Mouse (Mus musculus): ENCODE data around the gene Pdcd11. TPM values are rescaled to one million over a fixed set of nuclear protein-coding genes. Genes with fewer than 3 reads are reported as not detected.

Gene Pdcd11
- 11.0 and 12.5 TPM in 2 replicates for polyA plus RNA-seq (2012; rRNA removed)

DNA sequence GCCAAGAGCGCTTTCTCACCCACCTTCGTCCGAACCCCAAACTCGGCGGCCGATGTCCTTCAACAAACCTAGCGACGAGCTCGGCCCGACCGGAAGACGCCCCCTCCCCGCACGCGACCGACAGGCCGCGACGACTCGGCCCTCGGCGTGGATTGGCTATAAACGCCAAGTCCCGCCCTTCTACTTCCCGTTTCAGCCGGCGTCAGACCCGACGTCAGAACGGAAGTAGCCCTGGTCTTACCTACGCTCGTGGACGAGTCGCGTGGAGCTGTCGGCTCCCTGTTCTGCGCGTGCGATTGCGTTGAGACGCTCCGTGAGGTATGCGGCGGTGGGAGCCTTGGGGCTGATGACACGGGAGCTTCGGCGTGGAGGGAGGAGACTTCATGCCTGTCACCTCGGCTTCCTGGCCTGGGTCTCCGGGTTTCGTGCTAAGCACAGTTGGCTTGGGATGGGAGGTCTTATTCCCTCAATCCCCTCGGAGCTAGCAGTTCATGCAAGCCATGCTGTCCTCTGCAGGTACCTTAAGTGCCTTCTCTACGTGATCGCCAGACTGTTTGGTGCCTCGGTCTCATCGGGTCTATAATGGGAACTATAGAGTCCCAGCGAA lies at the start of gene Pdcd11, which contains the start of gene Usmg5:
TSS of gene Pdcd11 (plus strand) at position 219 of the 607 bp plus-strand sequence.
TSS of gene Usmg5 (minus strand) at position 98 of the 607 bp plus-strand sequence.

DNA sequence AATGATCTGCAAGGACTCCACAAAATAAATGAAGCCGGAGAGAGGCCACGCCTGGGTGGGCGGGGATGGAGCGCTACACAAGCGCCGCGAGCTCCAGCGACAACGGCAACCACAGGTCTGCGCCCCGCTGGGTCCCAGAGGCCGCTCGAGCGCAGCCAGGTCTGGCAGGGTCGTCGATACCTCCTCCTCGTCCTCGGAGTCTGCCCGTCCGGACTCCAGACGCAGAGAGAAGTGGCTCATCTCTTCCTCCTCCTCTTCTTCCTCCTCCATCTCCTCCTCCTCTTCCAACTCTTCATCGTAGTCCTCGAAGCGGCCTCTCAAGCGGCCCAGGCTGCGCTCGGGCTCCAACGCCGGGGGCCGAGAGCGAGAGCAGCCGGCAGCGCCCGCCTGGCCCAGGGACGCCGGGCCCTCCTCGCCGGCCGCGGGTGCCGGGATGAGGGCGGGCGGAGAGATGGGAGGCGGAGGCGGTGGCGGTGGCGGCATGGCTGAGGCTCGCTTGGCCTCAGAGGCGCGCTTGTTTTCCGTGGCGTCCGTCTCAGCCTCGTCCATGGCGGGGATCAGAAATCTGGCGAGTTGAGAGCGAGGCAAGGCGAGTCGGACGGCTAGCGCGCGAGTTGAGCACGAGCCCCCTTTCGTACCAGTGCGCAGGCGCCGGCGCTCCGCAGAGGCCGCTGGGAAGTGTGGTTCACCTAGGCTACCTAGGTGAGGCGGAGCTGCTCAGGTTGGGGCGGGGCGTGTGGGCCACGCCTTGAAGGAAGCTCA lies 40.1 kb upstream of the Pdcd11 start, which contains the start of gene Pcgf6:
TSS of gene Pcgf6 (minus strand) at position 636 of the 762 bp plus-strand sequence.

DNA sequence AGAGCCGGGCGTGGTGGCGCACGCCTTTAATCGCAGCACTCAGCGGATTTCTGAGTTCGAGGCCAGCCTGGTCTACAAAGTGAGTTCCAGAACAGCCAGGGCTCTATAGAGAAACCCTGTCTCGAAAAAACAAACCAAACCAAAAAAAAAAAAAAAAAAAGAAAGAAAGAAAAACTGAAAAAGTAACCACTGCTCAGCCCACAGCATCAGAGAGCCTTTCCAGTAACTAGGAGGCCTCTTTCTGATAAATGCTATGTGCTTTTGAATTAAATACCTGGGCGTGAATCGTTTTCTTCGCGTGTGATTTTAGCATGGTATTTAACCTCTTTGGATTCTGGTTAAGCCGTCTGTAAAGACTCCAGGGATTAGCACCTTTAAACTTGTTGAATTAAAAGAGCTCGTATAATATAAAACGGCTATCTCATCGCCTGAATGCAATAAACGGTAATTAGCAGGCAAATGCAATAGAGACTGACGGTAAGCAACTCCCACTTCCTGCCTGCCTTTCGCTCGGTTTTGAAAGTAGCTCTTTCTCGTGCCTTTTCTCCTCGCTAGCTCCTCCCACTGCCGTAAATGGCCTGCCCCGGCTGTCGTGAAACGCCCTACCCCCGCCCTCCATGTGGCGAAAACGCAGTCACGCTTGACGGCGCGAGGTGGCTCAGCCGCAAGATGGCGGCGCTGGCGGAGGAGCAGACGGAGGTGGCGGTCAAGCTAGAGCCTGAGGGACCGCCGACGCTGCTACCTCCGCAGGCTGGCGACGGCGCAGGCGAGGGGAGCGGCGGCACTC lies 23.3 kb upstream of the Pdcd11 start, which contains the start of gene Taf5:
TSS of gene Taf5 (plus strand) at position 651 of the 787 bp plus-strand sequence.

DNA sequence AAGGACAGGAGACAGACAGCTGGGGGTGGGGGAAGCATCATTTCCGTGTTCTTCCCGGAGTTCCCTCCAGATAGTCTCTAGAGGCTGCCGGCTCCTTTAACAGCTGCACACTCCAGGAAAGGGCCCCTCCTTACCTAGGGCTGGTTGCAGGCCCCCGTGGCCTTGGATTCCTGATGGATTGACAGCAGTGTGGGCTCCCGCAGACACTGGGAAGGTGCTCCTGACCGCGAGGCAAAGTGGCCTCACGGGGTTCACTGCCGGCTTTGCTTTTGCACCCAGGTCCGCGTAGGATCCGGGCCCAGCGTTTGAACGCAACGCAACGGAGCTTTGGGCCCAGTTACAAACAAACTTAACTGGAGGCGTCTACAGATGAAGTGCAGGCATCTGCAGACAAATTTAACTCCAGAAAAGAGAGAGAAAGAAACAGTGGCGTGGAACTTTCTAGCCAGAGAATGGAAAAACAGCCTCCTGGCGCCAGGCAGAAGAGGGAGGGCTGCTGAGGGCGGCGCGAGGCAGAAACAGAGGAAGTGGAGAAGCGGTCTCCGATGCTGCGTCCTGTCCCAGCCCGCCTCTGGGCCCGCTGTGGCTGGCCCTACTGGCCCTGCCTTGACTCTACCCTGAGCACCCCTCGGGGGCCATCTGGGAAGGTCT lies 47.3 kb downstream of the Pdcd11 start, which contains the start of gene Calhm2:
TSS of gene Calhm2 (minus strand) at position 524 of the 651 bp plus-strand sequence.

DNA sequence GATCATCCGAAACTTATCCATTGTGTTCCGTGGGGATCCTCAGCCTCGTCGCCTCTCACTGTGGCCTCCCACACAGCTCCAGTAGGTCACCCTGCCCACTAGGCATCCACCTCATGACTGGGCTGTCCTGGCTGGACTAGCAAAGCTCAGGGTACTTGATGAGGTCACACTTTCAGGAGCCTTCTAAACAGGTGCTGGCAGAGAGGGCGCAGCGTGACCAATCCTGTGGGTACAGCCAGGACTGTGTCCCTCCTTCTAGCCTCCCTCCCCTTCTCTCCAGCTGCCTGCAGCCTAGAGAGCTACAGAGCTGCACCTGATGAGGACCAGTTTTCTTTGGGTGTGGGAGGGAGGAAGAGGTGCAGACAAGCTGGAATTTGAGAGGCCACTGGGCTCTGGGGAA lies 53.6 kb downstream of the Pdcd11 start, which contains the start of gene Calhm1:
TSS of gene Calhm1 (minus strand) at position 101 of the 400 bp plus-strand sequence.

DNA sequence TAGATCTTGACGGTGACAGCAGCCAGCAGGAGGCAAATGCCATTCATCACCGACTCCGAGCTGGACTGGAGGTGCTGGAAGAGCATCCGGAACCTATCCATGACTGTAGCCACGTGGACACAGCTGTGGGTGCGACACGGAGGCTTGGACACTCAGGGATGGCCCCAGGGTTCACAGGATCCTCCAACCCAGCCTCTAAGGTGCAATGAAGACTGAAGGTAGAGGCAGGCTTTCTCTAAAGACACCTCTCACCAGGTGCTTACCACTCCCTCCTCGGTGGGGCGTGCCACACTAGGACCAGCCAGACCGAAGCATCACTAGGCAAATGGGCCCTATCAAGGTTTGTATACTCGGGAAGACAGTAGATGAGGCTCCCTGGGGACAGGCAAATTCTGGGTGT lies 67.1 kb downstream of the Pdcd11 start, which contains the start of gene Calhm3:
TSS of gene Calhm3 (minus strand) at position 101 of the 400 bp plus-strand sequence.

DNA sequence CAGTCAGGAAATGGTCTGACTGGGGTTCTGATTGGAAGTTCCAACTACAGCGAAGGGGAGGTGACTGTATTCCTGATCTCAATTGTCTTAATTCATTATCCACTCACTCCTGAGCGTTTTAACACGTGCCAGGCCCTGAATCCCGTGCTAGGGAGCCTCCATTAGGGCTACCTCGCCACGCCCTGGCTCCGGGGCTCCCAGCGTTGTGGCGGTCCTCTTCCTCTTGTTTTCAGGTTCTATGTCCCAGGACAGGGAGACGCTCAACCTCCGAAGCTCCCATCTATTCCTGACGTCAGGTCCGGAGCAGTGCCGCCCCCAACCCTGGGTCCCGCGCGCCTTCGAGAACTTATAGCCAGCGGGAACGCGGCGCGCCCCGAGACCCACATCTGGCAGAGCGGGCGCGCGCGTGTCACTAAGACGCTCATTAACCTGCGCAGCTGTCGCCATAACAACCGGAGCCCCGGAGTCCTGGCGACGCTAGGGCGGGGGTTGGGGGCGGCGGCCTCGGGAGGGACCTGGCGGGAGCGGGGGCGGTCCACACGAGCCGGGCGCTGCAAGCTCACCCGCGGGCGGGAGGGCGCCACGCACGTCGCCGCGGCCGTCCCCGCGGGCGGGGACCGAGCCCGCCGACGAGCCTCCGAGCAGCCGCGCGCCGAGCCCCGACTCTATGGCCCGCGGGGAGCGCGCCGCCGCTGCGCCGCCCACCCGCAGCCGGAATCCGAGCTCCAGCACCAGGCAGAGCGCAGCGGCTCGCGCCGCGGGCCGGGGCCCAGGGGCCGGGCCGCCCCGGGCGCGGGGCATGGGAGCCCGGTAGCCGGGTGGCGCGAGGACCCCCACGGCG lies 88.1 kb downstream of the Pdcd11 start, which contains the start of gene Neurl1a:
TSS of gene Neurl1a (plus strand) at position 390 of the 841 bp plus-strand sequence.

Other genes starting within 250 kb of the Pdcd11 start
- 0.38 and 0.47 TPM in 2 replicates for gene Ina, start 76.1 kb upstream of the Pdcd11 start, polyA plus RNA-seq (2012; rRNA removed)
- 18.4 and 20.1 TPM in 2 replicates for gene Nt5c2, start 75.6 kb upstream of the Pdcd11 start, polyA plus RNA-seq (2012; rRNA removed)
- 16.8 and 21.4 TPM in 2 replicates for gene Pcgf6, start 39.9 kb upstream of the Pdcd11 start, polyA plus RNA-seq (2012; rRNA removed)
- gene Taf5, start 23.0 kb upstream of the Pdcd11 start, polyA plus RNA-seq (2012; rRNA removed) = 5.1 and 6.2 TPM in 2 replicates
- gene Usmg5, start 121 bp upstream of the Pdcd11 start, polyA plus RNA-seq (2012; rRNA removed) = 9.7 and 18.6 TPM in 2 replicates
- gene Calhm2, start 47.5 kb downstream of the Pdcd11 start, polyA plus RNA-seq (2012; rRNA removed) = 13.2 and 14.8 TPM in 2 replicates
- not detected in 2 replicates for gene Calhm1, start 53.5 kb downstream of the Pdcd11 start, polyA plus RNA-seq (2012; rRNA removed)
- gene Calhm3, start 67.0 kb downstream of the Pdcd11 start, polyA plus RNA-seq (2012; rRNA removed) = not detected in 2 replicates
- 13.5 and 21.7 TPM in 2 replicates for gene Neurl1a, start 88.1 kb downstream of the Pdcd11 start, polyA plus RNA-seq (2012; rRNA removed)

Data from ovary, adult 2 months (tissue).